Mouse (Mus musculus) cerebellum, adult 9-10 months (tissue): ENCODE results near the gene Ctnnal1.
"Not testable (repeated sequence)": the region's sequence is repeated elsewhere in the genome, so short reads cannot be mapped to it uniquely, and the experiment has no call there.

Source experiments
- DNase-seq: peaks from one replicate; pipeline ENCODE4 v3.0.0; 2022

Ctnnal1 gene

GRCm38 (mm10) chr4:56865003-56865511, at the start of gene Ctnnal1:
Gene Ctnnal1 (minus strand): TSS chr4:56865188.
- peak; percentile 94 for DNase-seq

- no peak for DNase-seq
Measured at GRCm38 (mm10) chr4:56914761-56915160, 49.8 kb upstream of the Ctnnal1 start.

DNA sequence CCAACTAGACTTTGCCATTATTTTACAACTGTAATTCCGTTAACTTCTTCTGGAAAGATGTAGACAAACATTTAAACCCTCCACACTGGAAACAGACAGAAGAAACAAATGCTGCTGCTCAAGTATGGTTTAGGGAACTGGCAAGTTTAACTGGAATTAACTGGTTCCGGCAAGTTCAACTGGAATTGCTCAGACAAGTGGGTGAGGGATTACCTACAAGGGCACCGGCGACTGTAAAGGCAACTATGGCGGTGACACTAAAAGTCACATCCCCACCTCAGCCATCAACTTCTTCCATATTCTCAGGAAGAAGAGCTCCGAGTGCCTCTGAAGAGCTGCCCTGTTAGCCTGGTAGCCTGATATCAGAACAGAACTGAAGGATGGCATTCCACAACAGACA, 49.4 kb upstream of the Ctnnal1 start:
- no peak for DNase-seq

- no peak for DNase-seq
Measured at GRCm38 (mm10) chr4:56912382-56913001, 47.5 kb upstream of the Ctnnal1 start.

DNA sequence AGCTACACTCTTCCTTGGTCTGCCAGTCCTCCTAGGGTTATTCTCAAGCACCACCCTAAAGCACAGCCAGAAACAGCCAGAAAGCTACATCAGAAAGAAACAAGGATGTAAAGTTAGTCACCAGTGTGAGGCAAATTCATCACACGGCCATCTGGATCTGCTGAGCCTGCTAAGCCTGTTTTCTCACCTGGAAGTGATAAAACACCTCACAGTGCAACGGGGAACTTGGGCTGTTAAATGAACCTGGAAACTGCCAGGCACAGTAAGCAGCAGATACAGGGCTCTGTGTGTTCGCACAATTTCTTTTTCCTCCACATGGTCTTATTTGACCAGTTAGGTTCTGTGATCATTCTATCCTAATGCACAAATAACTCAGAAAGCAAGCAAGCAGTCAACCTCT, 44.6 kb upstream of the Ctnnal1 start:
- DNase-seq = no peak

DNA sequence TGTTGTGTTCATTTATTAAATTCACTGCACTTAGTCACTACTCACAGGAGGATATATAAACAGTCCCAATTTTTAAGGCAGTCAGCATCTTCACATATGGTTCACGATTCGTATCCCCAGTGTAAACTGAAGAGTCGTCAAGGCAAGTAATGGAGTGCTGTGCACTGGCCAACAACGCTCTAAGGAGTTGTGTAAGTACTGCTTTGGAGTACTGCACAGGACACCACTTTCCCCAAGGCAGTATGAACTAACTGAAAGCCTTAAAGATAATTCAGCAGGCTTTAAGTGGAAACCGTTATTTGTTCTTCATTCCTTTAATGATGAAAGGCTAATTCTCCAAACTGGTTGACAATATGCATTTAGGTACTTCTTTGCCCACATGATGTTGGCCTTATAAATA, 42.7 kb upstream of the Ctnnal1 start:
- DNase-seq = no peak

- DNase-seq = no peak
Measured at GRCm38 (mm10) chr4:56906926-56907325, 41.9 kb upstream of the Ctnnal1 start.

DNA sequence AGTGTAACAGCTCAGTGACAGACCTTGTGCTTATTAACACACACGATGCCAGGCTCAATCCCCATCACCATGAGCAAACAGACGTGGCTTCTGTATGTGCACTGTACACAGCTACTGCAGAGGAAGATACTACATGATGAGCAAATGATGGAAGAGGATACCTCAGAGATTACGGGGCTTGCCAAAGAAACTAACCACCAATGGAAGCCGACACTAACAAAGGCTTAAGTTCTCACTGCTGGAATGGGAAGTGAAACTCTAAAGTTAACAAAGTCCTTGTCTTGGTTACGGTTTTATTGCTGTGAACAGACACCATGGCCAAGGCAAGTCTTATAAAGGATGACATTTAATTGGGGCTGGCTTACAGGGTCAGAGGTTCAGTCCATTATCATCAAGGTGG, 40.5 kb upstream of the Ctnnal1 start:
- DNase-seq = no peak

DNA sequence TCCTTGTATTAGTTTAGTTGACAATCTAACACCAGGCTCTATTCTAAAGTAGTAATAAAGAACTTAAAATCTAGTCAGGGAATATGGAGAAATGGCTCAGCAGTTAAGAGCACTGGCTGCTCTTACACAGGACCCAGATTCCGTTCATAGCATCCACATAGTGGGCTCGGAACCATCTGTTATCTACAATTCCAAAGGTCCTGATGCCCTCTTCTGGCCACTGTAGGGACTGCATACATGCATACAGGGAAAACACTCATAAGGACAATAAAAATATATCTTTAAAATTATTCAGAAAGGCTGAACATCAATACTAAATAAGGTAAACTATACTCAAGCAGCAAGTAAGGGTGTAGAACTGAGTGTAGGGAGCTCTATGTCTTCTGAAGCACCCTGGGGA, 36.7 kb upstream of the Ctnnal1 start:
- no peak for DNase-seq

DNA sequence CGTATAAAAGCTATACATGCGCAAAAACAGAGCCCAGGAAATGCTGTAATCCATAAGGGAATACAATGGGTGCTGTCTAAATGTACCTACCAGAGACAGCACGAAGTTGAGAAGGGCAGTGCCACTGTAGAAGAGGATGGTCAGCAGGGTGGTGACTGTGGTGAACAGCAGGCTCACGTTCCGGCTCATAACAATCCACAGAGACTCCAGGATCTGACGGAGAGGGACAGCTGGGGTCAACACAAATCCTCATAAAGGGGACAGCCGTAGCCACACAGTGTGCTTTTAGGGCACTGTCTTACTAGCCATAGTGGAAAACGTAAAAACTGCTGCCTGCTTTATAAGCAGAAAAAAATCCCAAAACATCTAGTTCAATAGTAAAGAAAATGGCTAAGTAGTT, 34.2 kb upstream of the Ctnnal1 start:
- no peak for DNase-seq

GRCm38 (mm10) chr4:56897511-56897910, 32.5 kb upstream of the Ctnnal1 start:
- DNase-seq = no peak

GRCm38 (mm10) chr4:56894196-56894595, 29.2 kb upstream of the Ctnnal1 start:
- DNase-seq = no peak

GRCm38 (mm10) chr4:56892501-56893115, 27.6 kb upstream of the Ctnnal1 start:
- DNase-seq = no peak

DNA sequence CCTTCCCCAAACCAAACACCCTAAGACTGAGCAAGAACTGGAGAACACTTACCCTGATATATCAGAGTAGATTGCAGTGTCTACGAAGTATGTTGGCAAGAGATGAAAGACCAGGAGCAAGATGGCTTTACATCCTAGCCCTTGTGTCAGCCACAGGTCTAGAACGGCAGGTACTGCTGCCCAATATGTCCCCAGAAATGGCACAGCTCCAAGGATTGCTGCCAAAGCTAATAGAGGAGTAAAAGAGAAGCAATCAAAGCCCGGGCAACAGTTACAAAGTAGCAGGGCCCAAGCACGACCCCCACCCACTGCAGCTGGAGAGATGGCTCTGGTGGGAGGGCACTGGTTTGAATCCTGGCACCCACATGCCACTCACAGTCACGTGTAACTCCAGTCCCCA, 23.5 kb upstream of the Ctnnal1 start:
- peak; percentile 24 for DNase-seq

DNA sequence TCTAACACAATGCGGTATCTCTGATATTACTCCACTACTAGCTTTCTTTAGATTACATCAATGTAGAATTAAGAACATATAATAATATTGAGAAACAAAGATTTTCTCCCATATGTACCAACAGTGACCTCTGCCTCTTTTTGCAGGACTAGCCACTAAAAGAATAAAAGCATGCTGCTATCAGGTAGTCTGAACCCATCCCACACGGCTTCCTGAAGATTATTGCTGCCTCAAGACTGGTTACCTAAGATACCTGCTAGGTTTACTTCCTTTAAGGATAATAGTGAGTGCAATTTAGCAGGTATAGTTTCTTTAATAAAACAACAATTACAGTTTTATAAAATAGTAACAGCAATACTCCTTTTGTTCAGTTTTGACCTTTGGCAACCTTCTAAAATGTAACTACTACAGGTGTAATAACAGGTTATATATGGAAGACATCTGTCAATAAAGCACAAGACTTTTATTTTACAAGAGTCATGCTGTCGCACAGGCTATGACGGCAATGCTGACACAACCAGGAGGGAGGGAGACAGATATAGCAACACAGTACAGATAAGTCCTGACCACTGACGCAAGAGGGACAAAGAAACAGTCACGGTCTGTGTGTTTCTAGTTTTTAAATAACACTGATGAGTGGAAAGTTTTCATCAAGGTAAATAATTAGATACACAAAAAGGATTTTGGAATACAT, 21.4 kb upstream of the Ctnnal1 start:
- DNase-seq = no peak

DNA sequence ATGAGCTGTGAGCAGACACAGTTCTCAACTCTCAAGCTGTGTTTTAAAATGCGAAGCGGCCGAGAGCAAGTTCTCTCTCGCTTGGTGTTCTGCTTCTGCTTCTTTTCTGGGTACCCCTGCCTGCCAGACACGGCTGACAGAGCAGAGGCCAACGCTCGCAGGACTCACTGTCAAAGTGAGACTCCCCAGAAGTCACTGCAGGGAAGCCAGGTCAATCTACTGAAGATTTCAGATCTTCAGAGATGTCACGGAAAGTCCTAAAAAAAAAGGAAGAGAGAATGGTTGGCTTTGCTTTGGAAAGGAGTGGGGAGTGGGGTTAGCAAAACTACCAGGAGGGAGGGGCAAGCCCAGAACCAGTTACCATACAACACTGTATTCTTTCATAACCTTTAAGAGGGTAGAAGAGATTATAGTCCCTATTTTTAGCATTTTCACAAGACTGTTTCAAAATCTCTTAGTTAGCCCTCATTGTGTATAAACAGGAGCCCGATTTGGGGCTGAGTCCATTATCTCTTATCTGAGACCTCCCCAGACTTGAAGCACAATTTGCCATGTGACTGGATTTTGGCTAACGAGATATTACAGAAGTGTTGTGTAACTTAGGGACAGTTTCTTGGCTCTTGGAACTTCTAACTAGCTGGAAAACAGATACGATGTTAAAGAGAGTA, 15.2 kb upstream of the Ctnnal1 start:
- no peak for DNase-seq

DNA sequence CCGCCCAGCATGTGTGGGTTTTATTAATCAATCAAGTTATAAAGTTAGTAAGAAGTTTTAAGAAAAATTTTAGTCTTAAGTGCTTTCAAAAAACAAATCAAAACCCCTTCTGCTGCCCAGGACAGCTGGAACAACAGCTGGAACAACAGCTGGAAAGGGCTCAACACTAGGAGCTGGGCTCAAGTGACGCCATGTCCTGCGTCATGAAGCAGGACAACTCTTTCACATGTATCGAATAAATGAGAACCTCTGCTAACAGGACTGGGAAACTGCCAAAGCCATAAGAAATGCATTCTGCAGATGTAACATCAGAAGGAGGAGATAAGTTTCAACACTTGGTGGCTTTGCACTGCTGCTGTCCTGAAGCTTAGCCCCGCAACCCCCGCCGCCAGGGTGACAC, 14.0 kb upstream of the Ctnnal1 start:
- DNase-seq = no peak

DNA sequence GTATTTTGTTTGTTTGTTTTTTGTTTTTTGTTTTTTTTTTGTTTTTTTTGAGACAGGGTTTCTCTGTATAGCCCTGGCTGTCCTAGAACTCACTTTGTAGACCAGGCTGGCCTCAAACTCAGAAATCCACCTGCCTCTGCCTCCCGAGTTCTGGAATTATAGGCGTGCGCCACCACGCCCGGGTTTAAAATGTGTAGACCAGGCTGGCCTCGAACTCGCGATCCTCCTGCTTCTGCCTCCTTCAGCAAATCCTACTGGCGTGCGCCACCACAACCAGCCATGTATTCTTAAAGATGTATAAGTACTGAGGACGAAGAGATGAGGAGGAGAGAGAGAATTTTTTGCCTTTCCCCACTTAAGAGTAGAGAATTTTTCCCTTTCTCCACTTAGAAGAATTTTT, 5.6 kb upstream of the Ctnnal1 start:
- not testable (repeated sequence) for DNase-seq

GRCm38 (mm10) chr4:56867761-56868160, 2.8 kb upstream of the Ctnnal1 start:
- DNase-seq = no peak

- peak; percentile 62 for DNase-seq
Measured at GRCm38 (mm10) chr4:56865971-56866370, 983 bp upstream of the Ctnnal1 start.

DNA sequence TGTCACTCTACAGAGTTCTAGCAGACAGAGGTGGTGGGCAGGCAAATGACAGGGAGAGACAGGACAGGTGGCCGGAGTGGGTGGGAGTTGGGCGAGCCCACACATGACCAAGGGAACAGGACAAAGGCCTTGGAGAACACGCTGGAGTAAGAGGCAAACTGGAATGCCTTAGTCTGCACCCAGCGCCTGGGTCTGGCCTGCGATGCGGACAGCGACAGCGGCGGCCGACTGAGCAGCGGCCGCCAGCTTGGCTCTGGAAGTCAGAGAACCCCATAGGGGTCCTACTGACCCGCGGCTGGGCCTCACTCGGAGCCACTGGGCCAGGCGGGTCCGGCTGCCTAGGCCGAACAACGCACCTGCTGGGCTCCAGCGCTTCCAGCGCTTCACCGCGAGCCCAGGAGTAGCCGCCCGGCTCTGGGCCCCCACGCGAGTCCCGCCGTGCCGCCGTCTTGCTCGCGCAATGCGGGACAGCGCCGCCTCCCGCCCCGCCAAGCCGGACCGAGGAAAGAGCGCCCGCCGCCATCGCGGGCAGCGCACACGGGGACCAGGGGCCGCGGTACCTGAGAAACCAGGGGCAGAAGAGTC, 479 bp downstream of the Ctnnal1 start:
- peak; percentile 58 for DNase-seq

DNA sequence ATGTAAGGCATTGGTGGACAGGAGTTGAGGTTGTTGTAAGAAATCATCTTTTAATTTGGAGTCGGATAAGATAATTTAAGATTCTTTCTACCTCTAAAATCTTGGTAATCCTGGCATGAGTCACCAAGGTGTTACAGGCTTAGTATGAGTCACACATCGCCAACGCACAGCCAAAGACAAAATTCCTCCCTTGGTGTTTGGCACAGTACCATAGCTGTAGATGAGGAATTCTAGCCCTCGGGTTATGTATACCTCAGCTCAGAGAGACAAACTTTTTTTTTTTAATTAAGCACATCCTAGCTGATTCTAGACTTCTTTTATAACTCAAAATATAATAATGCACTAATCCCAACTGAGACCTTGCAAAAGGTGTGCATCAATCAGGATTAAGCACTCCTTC, 972 bp downstream of the Ctnnal1 start:
- DNase-seq = peak; percentile 76

GRCm38 (mm10) chr4:56861551-56861950, 3.4 kb downstream of the Ctnnal1 start:
- DNase-seq = no peak
